Mouse (Mus musculus) CH12.LX (cell line): Measurements from ENCODE around the gene Ugt1a8. TPM values are rescaled to one million over a fixed set of nuclear protein-coding genes. Genes with fewer than 3 reads are reported as not detected.

ENCODE experiments used
- DNase-seq: peaks from one replicate; pipeline ENCODE4 v3.0.0-alpha.2; 2013; ENCODE audit errors: extremely low read depth
- H3K27ac ChIP-seq: 2 replicates; pipeline ENCODE4 v1.5.1; 2012; ENCODE audit warnings: low read depth, mild to moderate bottlenecking, control low read depth, moderate library complexity; ENCODE audit not compliant: insufficient read depth
- H3K27me3 ChIP-seq: replicated peaks from 2 replicates; pipeline ENCODE3; 2012; ENCODE audit warnings: inconsistent platforms
- H3K36me3 ChIP-seq, 2 experiments: replicated peaks in 1 of 2; 2 replicates each; pipeline versions ENCODE3 to v1.6.1; 2012; ENCODE audit warnings: inconsistent platforms in 1 of 2, low read length in 1 of 2, mild to moderate bottlenecking in 1 of 2, mixed read lengths in 1 of 2, moderate library complexity in 1 of 2; ENCODE audit not compliant: control insufficient read depth in 1 of 2, insufficient read depth in 1 of 2
- H3K4me1 ChIP-seq, 2 experiments: 2 replicates each; pipeline ENCODE4 v1.6.1; 2012; ENCODE audit warnings: inconsistent platforms in 1 of 2, moderate library complexity in 1 of 2; ENCODE audit not compliant: insufficient read depth in 2 of 2, control insufficient read depth in 1 of 2
- H3K4me2 ChIP-seq: 2 replicates; pipeline ENCODE4 v1.6.1; 2012; ENCODE audit warnings: low read depth, mild to moderate bottlenecking, control low read depth; ENCODE audit not compliant: poor library complexity, insufficient read depth, severe bottlenecking
- H3K4me3 ChIP-seq, 3 experiments: fragments of 150-350 bp in 1 of 3; sonication (generic) in 1 of 3; replicated peaks in 1 of 3; 2 replicates each; pipeline versions ENCODE3 to v1.5.1; 2011 to 2012; ENCODE audit warnings: low read depth in 2 of 3, low read length in 2 of 3, mild to moderate bottlenecking in 2 of 3, moderate library complexity in 2 of 3, control low read depth in 1 of 3, improper control_type of control experiment in 1 of 3, inconsistent platforms in 1 of 3, mixed read lengths in 1 of 3; ENCODE audit not compliant: poor library complexity in 1 of 3
- H3K79me2 ChIP-seq: replicated peaks from 2 replicates; pipeline ENCODE4 v1.6.1; 2012; ENCODE audit warnings: mild to moderate bottlenecking, moderate library complexity; ENCODE audit not compliant: control insufficient read depth, poor library complexity, insufficient read depth, severe bottlenecking; ENCODE audit errors: extremely low read depth
- H3K9ac ChIP-seq: 2 replicates; pipeline ENCODE4 v1.6.1; 2012; ENCODE audit warnings: low read depth, mild to moderate bottlenecking, control low read depth, moderate library complexity; ENCODE audit not compliant: insufficient read depth
- H3K9me3 ChIP-seq: replicated peaks from 2 replicates; pipeline ENCODE3; 2012; ENCODE audit warnings: low read length, inconsistent platforms, mixed read lengths
- BHLHE40 ChIP-seq: IDR thresholded peaks from 2 replicates; pipeline ENCODE4 v1.6.1; 2011; ENCODE audit warnings: mild to moderate bottlenecking, low read depth, low read length, improper control_type of control experiment
- CHD1 ChIP-seq: IDR thresholded peaks from 2 replicates; pipeline ENCODE4 v1.6.1; 2012; ENCODE audit warnings: low read depth, low read length, improper control_type of control experiment, inconsistent platforms
- CHD2 ChIP-seq: IDR thresholded peaks from 2 replicates; pipeline ENCODE4 v1.6.1; 2011; ENCODE audit warnings: low read length, improper control_type of control experiment
- CTCF ChIP-seq, 2 experiments: IDR thresholded peaks in 1 of 2; conservative IDR thresholded peaks in 1 of 2; 2 replicates each; pipeline ENCODE4 v1.5.1; 2011 to 2012; ENCODE audit warnings: low read depth in 2 of 2, low read length in 2 of 2, improper control_type of control experiment in 1 of 2, inconsistent platforms in 1 of 2, mild to moderate bottlenecking in 1 of 2, moderate library complexity in 1 of 2
- ETS1 ChIP-seq: conservative IDR thresholded peaks from 2 replicates; pipeline ENCODE4 v1.6.1; 2012; ENCODE audit warnings: low read depth, mild to moderate bottlenecking, inconsistent platforms, low read length, improper control_type of control experiment, moderate library complexity
- IRF4 ChIP-seq: IDR thresholded peaks from 2 replicates; pipeline ENCODE4 v1.6.1; 2014; ENCODE audit warnings: low read depth, mild to moderate bottlenecking, inconsistent platforms, low read length, improper control_type of control experiment
- JUND ChIP-seq: conservative IDR thresholded peaks from 2 replicates; pipeline ENCODE4 v1.6.1; 2011; ENCODE audit warnings: low read depth, low read length, improper control_type of control experiment
- KAT2A ChIP-seq: IDR thresholded peaks from 2 replicates; pipeline ENCODE4 v1.6.1; 2012; ENCODE audit warnings: low read length, improper control_type of control experiment, inconsistent platforms; ENCODE audit not compliant: insufficient replicate concordance
- MAX ChIP-seq: IDR thresholded peaks from 2 replicates; pipeline ENCODE4 v1.6.1; 2011; ENCODE audit warnings: low read length, improper control_type of control experiment
- MAZ ChIP-seq: IDR thresholded peaks from 2 replicates; pipeline ENCODE4 v1.6.1; 2012; ENCODE audit warnings: low read depth, mild to moderate bottlenecking, inconsistent platforms, low read length, improper control_type of control experiment, moderate library complexity
- MXI1 ChIP-seq: IDR thresholded peaks from 2 replicates; pipeline ENCODE4 v1.6.1; 2011; ENCODE audit warnings: mild to moderate bottlenecking, low read depth, low read length, improper control_type of control experiment
- MYC ChIP-seq: IDR thresholded peaks from 2 replicates; pipeline ENCODE4 v1.6.1; 2011; ENCODE audit warnings: low read depth, mild to moderate bottlenecking, improper control_type of control experiment, low read length
- NELFE ChIP-seq: IDR thresholded peaks from 2 replicates; pipeline ENCODE4 v1.6.1; 2011; ENCODE audit warnings: low read depth, low read length, improper control_type of control experiment
- NRF1 ChIP-seq: IDR thresholded peaks from 2 replicates; pipeline ENCODE4 v1.6.1; 2014; ENCODE audit warnings: low read depth, mild to moderate bottlenecking, inconsistent platforms, low read length, improper control_type of control experiment, moderate library complexity
- POLR2A ChIP-seq: IDR thresholded peaks from 2 replicates; pipeline ENCODE4 v1.6.1; 2011; ENCODE audit warnings: low read depth, mild to moderate bottlenecking, improper control_type of control experiment, low read length
- RAD21 ChIP-seq: IDR thresholded peaks from 2 replicates; pipeline ENCODE4 v1.6.1; 2011; ENCODE audit warnings: low read depth, mild to moderate bottlenecking, low read length, improper control_type of control experiment, moderate library complexity
- RCOR1 ChIP-seq: conservative IDR thresholded peaks from 2 replicates; pipeline ENCODE4 v1.6.1; 2012; ENCODE audit warnings: low read depth, mild to moderate bottlenecking, inconsistent platforms, low read length, improper control_type of control experiment
- SIN3A ChIP-seq: IDR thresholded peaks from 2 replicates; pipeline ENCODE4 v1.6.1; 2012; ENCODE audit warnings: low read length, improper control_type of control experiment, inconsistent platforms
- SMC3 ChIP-seq: IDR thresholded peaks from 2 replicates; pipeline ENCODE4 v1.6.1; 2011; ENCODE audit warnings: low read depth, low read length, improper control_type of control experiment
- TCF12 ChIP-seq: IDR thresholded peaks from 2 replicates; pipeline ENCODE4 v1.6.1; 2014; ENCODE audit warnings: low read depth, mild to moderate bottlenecking, inconsistent platforms, low read length, improper control_type of control experiment
- UBTF ChIP-seq: IDR thresholded peaks from 2 replicates; pipeline ENCODE4 v1.6.1; 2012; ENCODE audit warnings: low read depth, mild to moderate bottlenecking, inconsistent platforms, low read length, improper control_type of control experiment, moderate library complexity
- USF1 ChIP-seq: IDR thresholded peaks from 2 replicates; pipeline ENCODE4 v1.6.1; 2014; ENCODE audit warnings: low read depth, mild to moderate bottlenecking, inconsistent platforms, low read length, improper control_type of control experiment
- ZC3H11A ChIP-seq: IDR thresholded peaks from 2 replicates; pipeline ENCODE4 v1.6.1; 2012; ENCODE audit warnings: low read depth, mild to moderate bottlenecking, inconsistent platforms, low read length, improper control_type of control experiment
- ZMIZ1 ChIP-seq: IDR thresholded peaks from 2 replicates; pipeline ENCODE4 v1.6.1; 2012; ENCODE audit warnings: low read depth, mild to moderate bottlenecking, inconsistent platforms, low read length, improper control_type of control experiment
- dilution Hi-C: fragments of 300-500 bp; cut with MboI; formaldehyde crosslinking; loops from 2 replicates; pipeline ENCODE4 v1.14.3; 2020; ENCODE audit warnings: low sequenced_read_pairs; ENCODE audit not compliant: extremely low pct_unique_long_range_greater_than_20kb, extremely low pct_ligation_motif_present
- in situ Hi-C: fragments of 300-500 bp; cut with MboI; formaldehyde crosslinking; loops from 3 replicates; pipeline ENCODE4 v1.14.3; 2019; ENCODE audit warnings: low sequenced_read_pairs, low pct_ligation_motif_present, low pct_unique_long_range_greater_than_20kb, mixed read lengths
- polyA plus RNA-seq: library from polyadenylated mRNA; unstranded; fragments of >175 nt; gene quantifications from 2 replicates; pipeline ENCODE4 v1.2.1, GENCODE M21; 2012; ENCODE audit warnings: low read depth; ENCODE audit not compliant: insufficient read length
- total RNA-seq, 2 experiments: library from RNA; depleted of rRNA; stranded (reverse); fragments of 300-350 nt in 1 of 2; fragments of >200 nt in 1 of 2; gene quantifications; 2 replicates each; pipeline ENCODE4 v1.2.3; 2012 to 2014

Gene Ugt1a8
- total and polyA plus RNA-seq, 3 experiments = not detected

DNA sequence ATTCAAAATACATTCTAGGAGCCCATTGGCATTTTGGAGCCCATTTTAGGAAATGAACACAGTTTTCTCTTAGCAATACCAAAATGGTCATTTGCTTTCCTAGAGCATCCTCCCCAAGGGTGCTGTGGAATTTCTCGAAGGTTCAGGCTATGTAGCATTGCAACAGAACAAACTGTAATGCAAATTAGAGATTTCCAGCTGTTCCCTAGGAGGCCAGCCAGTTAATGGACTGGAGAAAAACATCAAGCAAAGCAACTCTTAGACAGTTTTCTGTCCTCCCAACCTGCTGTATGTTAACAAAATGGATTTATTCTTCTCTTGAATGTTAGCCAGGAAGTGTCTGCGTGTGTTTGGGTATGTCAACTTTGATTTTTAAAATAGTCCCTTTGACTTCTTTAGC lies 49.0 kb downstream of the Ugt1a8 start:
- Histone ChIP-seq H3K9ac (no peak overlapping the region), H3K4me2 (no peak overlapping the region), H3K4me3 (no peak overlapping the region), H3K79me2 (no peaks in the 10 kb centered on the region), H3K36me3 (no peaks in the 10 kb centered on the region), H3K27me3 (no peaks in the 10 kb centered on the region), H3K27ac (no peak overlapping the region), H3K4me1 (peaks cover 0 to 35% of the 10 kb centered on the region in 2 experiments; a peak in 3 of 4 replicates), H3K9me3 (no peaks in the 10 kb centered on the region)
- in situ Hi-C loops = loop anchor here (10.0 kb wide), 1 partner anchor 148 kb away; no protein-coding TSS in a partner anchor
- no peak for DNase-seq
- dilution Hi-C loops = no loop called here
- TF ChIP-seq ZMIZ1 (no peak), UBTF (no peak), USF1 (no peak), MAX (no peak), TCF12 (no peak), ETS1 (no peak), SIN3A (no peak), CTCF (conservative IDR thresholded peaks at IDR 0.05 in 1 of 2, IDR thresholded peaks at IDR 0.05 in 1 of 2; ENCODE audit: low read depth in 2 of 2, low read length in 2 of 2) (no peak)

- no peaks in the 10 kb centered on the region for H3K36me3 ChIP-seq
- in situ Hi-C loops (loop anchor here (10.0 kb wide), 1 partner anchor 148 kb away; no protein-coding TSS in a partner anchor), dilution Hi-C loops (no loop called here)
- H3K9ac ChIP-seq = no peak overlapping the region
- no peaks in the 10 kb centered on the region for H3K79me2 ChIP-seq
- peaks cover 0 to 35% of the 10 kb centered on the region in 2 experiments; a peak in 3 of 4 replicates for H3K4me1 ChIP-seq
- H3K4me2 ChIP-seq = no peak overlapping the region
- no peak overlapping the region for H3K27ac ChIP-seq
- H3K27me3 ChIP-seq = no peaks in the 10 kb centered on the region
- DNase-seq = no peak
- TF ChIP-seq MXI1 (no peak), MAZ (no peak), IRF4 (no peak), MYC (no peak), BHLHE40 (no peak), SIN3A (no peak), RAD21 (no peak), NELFE (no peak), NRF1 (no peak), TCF12 (no peak), CHD2 (no peak), RCOR1 (no peak), POLR2A (no peak), KAT2A (no peak), JUND (no peak), SMC3 (no peak), ZC3H11A (no peak), CHD1 (no peak), CTCF (conservative IDR thresholded peaks at IDR 0.05 in 1 of 2, IDR thresholded peaks at IDR 0.05 in 1 of 2; ENCODE audit: low read depth in 2 of 2, low read length in 2 of 2) (no peak), ZMIZ1 (no peak)
- H3K4me3 ChIP-seq = no peak overlapping the region
- H3K9me3 ChIP-seq = no peaks in the 10 kb centered on the region
Measured at GRCm38 (mm10) chr1:88137264-88137663, 49.7 kb downstream of the Ugt1a8 start.
